Mouse (Mus musculus): ENCODE data around the gene Eif2b5.

The Eif2b5 gene

GRCm38 (mm10) chr16:20537601-20538320, 39.1 kb downstream of the Eif2b5 start:
- DNase-seq (ENCODE audit: low spot score) = no peak

- DNase-seq (ENCODE audit: low spot score) = no peak
Measured at GRCm38 (mm10) chr16:20539649-20540048, 41.0 kb downstream of the Eif2b5 start.

- DNase-seq (ENCODE audit: low spot score) = no peak
Measured at GRCm38 (mm10) chr16:20540438-20540837, 41.8 kb downstream of the Eif2b5 start.

GRCm38 (mm10) chr16:20545696-20546095, 47.1 kb downstream of the Eif2b5 start:
- no peak for DNase-seq (ENCODE audit: low spot score)

- DNase-seq (ENCODE audit: low spot score) = no peak
Measured at GRCm38 (mm10) chr16:20547423-20547822, 48.8 kb downstream of the Eif2b5 start.

GRCm38 (mm10) chr16:20548096-20548948, 49.7 kb downstream of the Eif2b5 start, which contains the start of gene Abcf3:
Gene Abcf3, plus strand, starts transcription at chr16:20548577.
- peak; percentile 99 for DNase-seq (ENCODE audit: low spot score)

- no peak for DNase-seq (ENCODE audit: low spot score)
Measured at GRCm38 (mm10) chr16:20549161-20549560, 50.5 kb downstream of the Eif2b5 start.

GRCm38 (mm10) chr16:20551691-20552090, 53.1 kb downstream of the Eif2b5 start:
- no peak for DNase-seq (ENCODE audit: low spot score)

GRCm38 (mm10) chr16:20552594-20552993, 54.0 kb downstream of the Eif2b5 start:
- no peak for DNase-seq (ENCODE audit: low spot score)

GRCm38 (mm10) chr16:20555000-20555399, 56.4 kb downstream of the Eif2b5 start:
- no peak for DNase-seq (ENCODE audit: low spot score)

- DNase-seq (ENCODE audit: low spot score) = no peak
Measured at GRCm38 (mm10) chr16:20557381-20557780, 58.8 kb downstream of the Eif2b5 start.
